Mouse (Mus musculus) megakaryocyte, embryonic 14.5 days (primary cell): ENCODE data around the gene Ndufb8. TPM values are rescaled to one million over a fixed set of nuclear protein-coding genes. Genes with fewer than 3 reads are reported as not detected.
A peak's percentile ranks its signal among the peaks of the same experiment; 100 is the strongest.

Source experiments
- H3K27me3 ChIP-seq: replicated peaks from 2 replicates; pipeline ENCODE3; 2012; ENCODE audit warnings: inconsistent platforms
- H3K36me3 ChIP-seq: replicated peaks from 2 replicates; pipeline ENCODE3; 2012; ENCODE audit warnings: low read length, inconsistent platforms, mixed read lengths
- H3K4me1 ChIP-seq: 2 replicates; pipeline ENCODE4 v1.6.1; 2012; ENCODE audit warnings: inconsistent platforms
- H3K4me3 ChIP-seq: replicated peaks from 2 replicates; pipeline ENCODE3; 2012; ENCODE audit warnings: moderate library complexity, mild to moderate bottlenecking, inconsistent platforms
- H3K9me3 ChIP-seq: 2 replicates; pipeline ENCODE4 v1.6.1; 2012; ENCODE audit warnings: inconsistent platforms
- FLI1 ChIP-seq: IDR thresholded peaks from 2 replicates; pipeline ENCODE4 v1.6.1; 2012; ENCODE audit warnings: low read length, inconsistent platforms, mixed read lengths
- GATA1 ChIP-seq: IDR thresholded peaks from 3 replicates; pipeline ENCODE4 v1.6.1; 2012; ENCODE audit warnings: mixed read lengths, low read length, inconsistent platforms, borderline replicate concordance
- polyA plus RNA-seq: library from polyadenylated mRNA; stranded (reverse); fragments of >175 nt; gene quantifications from 2 replicates; pipeline ENCODE4 v1.2.3, GENCODE M21; 2012; ENCODE audit warnings: low replicate concordance; ENCODE audit not compliant: insufficient read depth

Ndufb8 gene
- polyA plus RNA-seq, 1 experiment = 219 TPM

- H3K4me1 ChIP-seq = peaks cover 17% of the 10 kb centered on the region
- H3K4me3 ChIP-seq = no peak overlapping the region
- no peaks in the 10 kb centered on the region for H3K9me3 ChIP-seq
- no peak for TF ChIP-seq GATA1
- TF ChIP-seq FLI1 = no peak
- H3K36me3 ChIP-seq = peaks cover 64% of the 10 kb centered on the region
- H3K27me3 ChIP-seq = peaks cover 4% of the 10 kb centered on the region
These were observed 21.0 kb upstream of the Ndufb8 start for GRCm38 (mm10) chr19:44576275-44576674.

GRCm38 (mm10) chr19:44567763-44568162 is 12.5 kb upstream of the Ndufb8 start:
- H3K36me3 ChIP-seq = peaks cover 88% of the 10 kb centered on the region
- no peaks in the 10 kb centered on the region for H3K27me3 ChIP-seq
- H3K9me3 ChIP-seq = no peaks in the 10 kb centered on the region
- no peak overlapping the region for H3K4me3 ChIP-seq
- TF ChIP-seq GATA1 (no peak), FLI1 (no peak)
- peaks cover 19% of the 10 kb centered on the region for H3K4me1 ChIP-seq

GRCm38 (mm10) chr19:44564006-44564405 is 8.8 kb upstream of the Ndufb8 start:
- H3K27me3 ChIP-seq = no peaks in the 10 kb centered on the region
- H3K36me3 ChIP-seq = peaks cover 50% of the 10 kb centered on the region
- no peaks in the 10 kb centered on the region for H3K9me3 ChIP-seq
- TF ChIP-seq FLI1 = no peak
- no peak for TF ChIP-seq GATA1
- H3K4me1 ChIP-seq = peaks cover 12% of the 10 kb centered on the region
- H3K4me3 ChIP-seq = no peak overlapping the region

GRCm38 (mm10) chr19:44562652-44563206 is 7.5 kb upstream of the Ndufb8 start, which contains the start of gene Hif1an:
Gene Hif1an (plus strand): TSS chr19:44562850.
- TF ChIP-seq FLI1 = peak; percentile 84; the same call in 1 of the 2 replicates
- no peak for TF ChIP-seq GATA1

GRCm38 (mm10) chr19:44554490-44554860 is 765 bp downstream of the Ndufb8 start:
- TF ChIP-seq FLI1 (no peak), GATA1 (no peak)
- H3K4me1 ChIP-seq = peaks cover 17% of the 10 kb centered on the region
- H3K9me3 ChIP-seq = no peaks in the 10 kb centered on the region
- H3K4me3 ChIP-seq = peak overlapping the region; percentile 100
- peaks cover 3% of the 10 kb centered on the region for H3K27me3 ChIP-seq
- peaks cover 43% of the 10 kb centered on the region for H3K36me3 ChIP-seq

More at GRCm38 (mm10) chr19:44562652-44563206, 7.5 kb upstream of the Ndufb8 start, which contains the start of gene Hif1an:
- peak within 1 kb of the TSS; percentile 96 for H3K4me3 ChIP-seq
- H3K9me3 ChIP-seq = no peaks in the 10 kb centered on the region
- peaks cover 37% of the 10 kb centered on the region for H3K36me3 ChIP-seq
- H3K4me1 ChIP-seq = peaks cover 12% of the 10 kb centered on the region
- H3K27me3 ChIP-seq = peaks cover 2% of the 10 kb centered on the region

GRCm38 (mm10) chr19:44553286-44553685 is 2.0 kb downstream of the Ndufb8 start:
- Histone ChIP-seq H3K4me3 (peak overlapping the region; percentile 18), H3K4me1 (peaks cover 17% of the 10 kb centered on the region), H3K36me3 (peaks cover 55% of the 10 kb centered on the region), H3K9me3 (no peaks in the 10 kb centered on the region), H3K27me3 (peaks cover 3% of the 10 kb centered on the region)
- TF ChIP-seq FLI1 (no peak), GATA1 (no peak)

- no peaks in the 10 kb centered on the region for H3K9me3 ChIP-seq
- H3K36me3 ChIP-seq = peaks cover 61% of the 10 kb centered on the region
- TF ChIP-seq GATA1 (no peak), FLI1 (no peak)
- H3K27me3 ChIP-seq = peaks cover 1% of the 10 kb centered on the region
- H3K4me1 ChIP-seq = peaks cover 17% of the 10 kb centered on the region
- peak within 1 kb of the TSS; percentile 18 for H3K4me3 ChIP-seq
These were observed 2.5 kb downstream of the Ndufb8 start, which contains the start of gene Gm20538 for GRCm38 (mm10) chr19:44552731-44553130. Gene Gm20538 (minus strand): TSS chr19:44552831.

GRCm38 (mm10) chr19:44545321-44546041 is 9.8 kb downstream of the Ndufb8 start, which contains the start of gene Sec31b:
Gene Sec31b (minus strand): TSS chr19:44545864.
- peaks cover 12% of the 10 kb centered on the region for H3K4me1 ChIP-seq
- peaks cover 30% of the 10 kb centered on the region for H3K36me3 ChIP-seq
- peaks cover 10% of the 10 kb centered on the region; the same call in 1 of the 2 replicates for H3K9me3 ChIP-seq
- no peak for TF ChIP-seq FLI1
- no peak for TF ChIP-seq GATA1
- H3K4me3 ChIP-seq = peak within 1 kb of the TSS; percentile 91
- peaks cover 26% of the 10 kb centered on the region for H3K27me3 ChIP-seq

- Histone ChIP-seq H3K36me3 (peaks cover 23% of the 10 kb centered on the region), H3K4me1 (peaks cover 12% of the 10 kb centered on the region), H3K4me3 (peak overlapping the region; percentile 59), H3K9me3 (peaks cover 17% of the 10 kb centered on the region), H3K27me3 (peaks cover 26% of the 10 kb centered on the region)
- TF ChIP-seq GATA1 (no peak), FLI1 (no peak)
These were observed 10.5 kb downstream of the Ndufb8 start for GRCm38 (mm10) chr19:44544775-44545174.

- TF ChIP-seq GATA1 (no peak), FLI1 (no peak)
- peaks cover 19% of the 10 kb centered on the region for H3K36me3 ChIP-seq
- H3K27me3 ChIP-seq = peaks cover 28% of the 10 kb centered on the region
- H3K9me3 ChIP-seq = peaks cover 21% of the 10 kb centered on the region
- H3K4me3 ChIP-seq = no peak overlapping the region
- peaks cover 12% of the 10 kb centered on the region for H3K4me1 ChIP-seq
These were observed 10.9 kb downstream of the Ndufb8 start for GRCm38 (mm10) chr19:44544372-44544771.
